Mouse (Mus musculus) limb, embryonic 14.5 days (tissue): ENCODE data around the gene Zfp511. TPM values are rescaled to one million over a fixed set of nuclear protein-coding genes. Genes with fewer than 3 reads are reported as not detected.

Experiments
- ATAC-seq: fragments of 200-750 bp; cut with Nextera tagmentation; 2 replicates; pipeline ENCODE4 v1.8.0; 2017; ENCODE audit warnings: low read depth, moderate number of reproducible peaks, moderate TSS enrichment; ENCODE audit not compliant: low FRiP score
- DNase-seq: peaks from one replicate; pipeline ENCODE4 v3.0.0-alpha.2; 2015; ENCODE audit warnings: low spot score
- H3K27ac ChIP-seq: fragments of 300-500 bp; sonication (generic); replicated peaks from 2 replicates; pipeline ENCODE4 v1.5.1; 2014; ENCODE audit warnings: low read depth, mild to moderate bottlenecking, low read length, moderate library complexity, mixed read lengths
- H3K27me3 ChIP-seq: fragments of 300-500 bp; sonication (generic); 2 replicates; pipeline ENCODE4 v1.6.1; 2014; ENCODE audit warnings: low read length, mixed read lengths; ENCODE audit not compliant: control insufficient read depth, insufficient read depth
- H3K36me3 ChIP-seq: fragments of 300-500 bp; sonication (generic); 2 replicates; pipeline ENCODE4 v1.6.1; 2014; ENCODE audit warnings: mild to moderate bottlenecking, low read length, moderate library complexity, mixed read lengths; ENCODE audit not compliant: control insufficient read depth, insufficient read depth
- H3K4me1 ChIP-seq: fragments of 300-500 bp; sonication (generic); 2 replicates; pipeline ENCODE4 v1.6.1; 2014; ENCODE audit warnings: antibody characterized with exemption, low read length, mixed read lengths; ENCODE audit not compliant: control insufficient read depth, insufficient read depth
- H3K4me2 ChIP-seq: fragments of 300-500 bp; sonication (generic); replicated peaks from 2 replicates; pipeline ENCODE4 v1.6.1; 2014; ENCODE audit warnings: low read depth, mild to moderate bottlenecking, low read length, moderate library complexity; ENCODE audit not compliant: severe bottlenecking
- H3K4me3 ChIP-seq: fragments of 300-500 bp; sonication (generic); replicated peaks from 2 replicates; pipeline ENCODE4 v1.5.1; 2014; ENCODE audit warnings: low read length
- H3K9ac ChIP-seq: fragments of 300-500 bp; sonication (generic); 2 replicates; pipeline ENCODE4 v1.6.1; 2014; ENCODE audit warnings: mild to moderate bottlenecking, low read depth, low read length, moderate library complexity; ENCODE audit not compliant: severe bottlenecking
- H3K9me3 ChIP-seq: fragments of 300-500 bp; sonication (generic); 2 replicates; pipeline ENCODE4 v1.6.1; 2016; ENCODE audit warnings: low read length; ENCODE audit not compliant: control insufficient read depth
- POLR2A ChIP-seq: fragments of 200-500 bp; IDR thresholded peaks from 2 replicates; pipeline ENCODE4 v1.8.0; 2012; ENCODE audit warnings: inconsistent platforms, mild to moderate bottlenecking, moderate library complexity, borderline replicate concordance; ENCODE audit not compliant: insufficient read depth, insufficient read length; ENCODE audit errors: extremely low read depth
- WGBS: fragments of 180-500 bp; shearing (Covaris S2); extraction: QIAGEN DNeasy Blood & Tissue Kit; methylation state at CpG from one replicate; pipeline ENCODE4 v1.1.7; 2014; 5-methylcytosine and 5-hydroxymethylcytosine counted together
- polyA plus RNA-seq, 2 experiments: library from polyadenylated mRNA; depleted of rRNA in 1 of 2; stranded (reverse) in 1 of 2; unstranded in 1 of 2; fragments of >200 nt; fragmentation: Nextera tagmentation in 1 of 2; extraction: Ambion mirVana in 1 of 2; gene quantifications; 2 replicates each; pipeline versions ENCODE4 v1.2.1 to v1.2.3; 2012 to 2014

The Zfp511 gene
- polyA plus RNA-seq, 2 experiments: 37.2 to 58.3 TPM

GRCm38 (mm10) chr7:140067397-140067796, 31.2 kb downstream of the Zfp511 start:
- no peak overlapping the region for H3K27ac ChIP-seq
- no peaks in the 10 kb centered on the region for H3K4me1 ChIP-seq
- 55% methylated on average over 6 of the region's 6 CpGs for WGBS
- H3K9me3 ChIP-seq: no peaks in the 10 kb centered on the region
- DNase-seq (no peak), ATAC-seq (no peak)
- H3K4me3 ChIP-seq: no peak overlapping the region
- H3K27me3 ChIP-seq: peaks cover 7% of the 10 kb centered on the region
- TF ChIP-seq POLR2A: no peak
- H3K4me2 ChIP-seq: no peak overlapping the region
- H3K9ac ChIP-seq: no peak overlapping the region
- no peaks in the 10 kb centered on the region for H3K36me3 ChIP-seq

- Histone ChIP-seq H3K9ac (peak overlapping the region; percentile 28; the same call in 1 of the 2 replicates), H3K27ac (no peak overlapping the region), H3K4me2 (peak overlapping the region; percentile 38), H3K27me3 (no peaks in the 10 kb centered on the region), H3K9me3 (no peaks in the 10 kb centered on the region), H3K4me3 (peak overlapping the region; percentile 18; the same call in 1 of the 2 replicates), H3K36me3 (no peaks in the 10 kb centered on the region), H3K4me1 (no peaks in the 10 kb centered on the region)
- no peak for TF ChIP-seq POLR2A
- no peak for DNase-seq
- WGBS: 36% methylated on average over 37 of the region's 39 CpGs
- no peak for ATAC-seq
Measured at GRCm38 (mm10) chr7:140070042-140070711, 34.0 kb downstream of the Zfp511 start.

GRCm38 (mm10) chr7:140077698-140078097, 41.5 kb downstream of the Zfp511 start:
- Histone ChIP-seq H3K4me1 (no peaks in the 10 kb centered on the region), H3K9ac (no peak overlapping the region), H3K27me3 (peaks cover 24% of the 10 kb centered on the region), H3K9me3 (no peaks in the 10 kb centered on the region), H3K4me3 (no peak overlapping the region), H3K4me2 (no peak overlapping the region), H3K36me3 (no peaks in the 10 kb centered on the region), H3K27ac (no peak overlapping the region)
- DNase-seq (no peak), ATAC-seq (no peak)
- 65% methylated on average over 6 of the region's 6 CpGs for WGBS
- TF ChIP-seq POLR2A: no peak

GRCm38 (mm10) chr7:140078711-140079110, 42.5 kb downstream of the Zfp511 start:
- H3K27ac ChIP-seq: no peak overlapping the region
- H3K9ac ChIP-seq: no peak overlapping the region
- H3K9me3 ChIP-seq: no peaks in the 10 kb centered on the region
- H3K4me2 ChIP-seq: no peak overlapping the region
- H3K4me1 ChIP-seq: no peaks in the 10 kb centered on the region
- 6% methylated on average over 5 of the region's 5 CpGs for WGBS
- DNase-seq (peak; percentile 54), ATAC-seq (no peak)
- no peaks in the 10 kb centered on the region for H3K36me3 ChIP-seq
- H3K27me3 ChIP-seq: peaks cover 24% of the 10 kb centered on the region
- TF ChIP-seq POLR2A: no peak
- no peak overlapping the region for H3K4me3 ChIP-seq

GRCm38 (mm10) chr7:140080503-140081156, 44.4 kb downstream of the Zfp511 start:
- peak; percentile 82 for ATAC-seq
- peak; percentile 81 for DNase-seq
- H3K9me3 ChIP-seq: no peaks in the 10 kb centered on the region
- H3K36me3 ChIP-seq: no peaks in the 10 kb centered on the region
- no peaks in the 10 kb centered on the region for H3K4me1 ChIP-seq
- WGBS: 3% methylated on average over 24 of the region's 24 CpGs
- TF ChIP-seq POLR2A: no peak
- H3K9ac ChIP-seq: peak overlapping the region; percentile 25; the same call in 1 of the 2 replicates
- no peak overlapping the region for H3K27ac ChIP-seq
- peak overlapping the region; percentile 27 for H3K4me3 ChIP-seq
- H3K4me2 ChIP-seq: peak overlapping the region; percentile 46
- H3K27me3 ChIP-seq: peaks cover 24% of the 10 kb centered on the region
